Mouse (Mus musculus): ENCODE results near the gene Actg1. TPM values are rescaled to one million over a fixed set of nuclear protein-coding genes. Genes with fewer than 3 reads are reported as not detected.

Actg1 gene
- polyA plus RNA-seq, 1 experiment, result 7,516 TPM

DNA sequence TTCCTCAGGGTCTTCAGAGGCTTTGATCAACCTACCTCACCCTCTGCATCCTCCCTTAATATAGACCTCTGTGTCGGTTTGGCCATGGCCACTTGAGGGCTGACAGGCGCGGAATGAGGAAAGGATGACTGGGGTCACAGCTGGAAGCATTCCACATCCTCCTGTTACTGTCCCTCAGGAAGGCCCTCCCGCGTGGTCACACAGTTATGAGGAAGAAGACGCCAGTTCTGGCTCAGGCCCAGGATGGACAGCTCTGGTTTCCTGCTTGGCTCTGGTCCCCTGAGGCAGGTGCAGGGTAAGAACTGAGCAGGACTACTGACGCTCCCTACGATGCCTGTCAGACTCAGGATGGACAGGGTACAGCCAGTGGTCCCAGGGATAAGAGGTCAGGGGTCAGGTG is 11.7 kb upstream of the Actg1 start:
- Histone ChIP-seq H3K79me2 (ENCODE audit: control insufficient read depth, insufficient read depth) (no peaks in the 10 kb centered on the region), H3K4me3 (ENCODE audit: insufficient read depth, poor library complexity, severe bottlenecking) (no peak overlapping the region), H3ac (ENCODE audit: control insufficient read depth, insufficient read length, low read depth) (no peak overlapping the region), H3K79me3 (ENCODE audit: low read depth) (no peaks in the 10 kb centered on the region), H3K36me3 (ENCODE audit: control insufficient read depth, insufficient read depth) (no peaks in the 10 kb centered on the region), H3K27me3 (ENCODE audit: control insufficient read depth, insufficient read depth, insufficient read length) (no peaks in the 10 kb centered on the region)
- TF ChIP-seq MAX (IDR thresholded peaks at IDR 0.05) (no peak), MYOD1 (IDR thresholded peaks at IDR 0.05; ENCODE audit: control insufficient read depth, insufficient read length, low read depth) (peak; percentile 53)

DNA sequence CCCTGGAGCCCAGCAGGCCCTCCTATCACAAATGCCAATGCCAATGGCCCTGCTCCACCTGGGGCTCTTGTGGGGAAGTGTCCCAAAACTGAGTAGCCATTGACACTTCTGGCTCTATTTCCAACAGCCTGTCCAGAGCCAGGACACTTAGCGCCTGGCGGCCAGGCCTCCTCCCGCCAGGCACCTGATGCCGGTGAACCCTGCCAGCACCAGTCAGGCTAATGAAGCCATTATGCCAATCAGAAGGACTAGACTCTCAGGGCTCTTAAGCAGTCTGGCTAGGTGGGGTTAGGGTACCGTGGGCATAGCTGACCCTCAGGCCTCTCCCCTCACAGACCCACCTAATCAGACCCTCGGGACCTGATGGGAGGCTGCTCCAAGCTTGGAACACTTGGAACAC is 11.0 kb upstream of the Actg1 start:
- H3K79me2 ChIP-seq (ENCODE audit: control insufficient read depth, insufficient read depth), result no peaks in the 10 kb centered on the region
- TF ChIP-seq MYOG (IDR thresholded peaks at IDR 0.05; ENCODE audit: control insufficient read depth, extremely low read depth, insufficient read length) (no peak), CTCF (IDR thresholded peaks at IDR 0.05; ENCODE audit: control insufficient read depth, insufficient read depth, insufficient read length) (no peak), MAX (IDR thresholded peaks at IDR 0.05) (no peak), CEBPB (IDR thresholded peaks at IDR 0.05; ENCODE audit: low read depth) (no peak), USF1 (IDR thresholded peaks at IDR 0.05; ENCODE audit: low read depth) (no peak), FOSL1 (IDR thresholded peaks at IDR 0.05; ENCODE audit: insufficient read depth, low read length, poor library complexity, severe bottlenecking) (no peak), MYOD1 (IDR thresholded peaks at IDR 0.05; ENCODE audit: control insufficient read depth, insufficient read length, low read depth) (no peak)

DNA sequence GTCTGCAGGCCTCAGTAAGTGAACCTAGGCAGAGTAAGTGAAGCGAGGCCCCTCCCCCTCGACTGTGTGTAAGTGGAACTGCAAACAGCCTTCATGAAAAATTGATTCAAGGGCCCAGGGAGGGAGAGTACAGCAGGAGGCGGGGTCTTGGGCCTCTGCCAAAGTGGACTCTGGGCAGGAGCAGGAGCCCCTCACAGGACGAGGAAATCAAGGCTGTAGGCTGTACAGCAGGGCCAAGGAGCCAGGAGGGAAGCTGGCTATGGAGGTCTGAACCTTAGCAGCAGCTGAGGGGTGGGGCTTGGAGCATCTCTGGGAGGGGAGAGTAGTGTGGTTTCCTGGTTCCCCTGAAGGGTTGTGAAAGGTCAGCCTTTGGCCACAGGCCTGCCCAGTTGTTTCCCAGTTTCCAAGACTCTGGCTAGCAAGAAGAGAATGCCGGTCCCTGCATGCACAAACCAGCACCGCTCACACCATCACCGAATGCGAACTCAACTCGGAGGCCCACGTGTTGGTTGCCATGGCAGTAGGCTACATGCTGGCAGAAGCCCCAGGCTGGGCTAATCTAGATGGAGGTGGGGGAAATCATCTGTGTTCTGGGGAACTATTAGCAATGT is 9.6 kb upstream of the Actg1 start:
- Histone ChIP-seq H3K27me3 (ENCODE audit: control insufficient read depth, insufficient read depth, insufficient read length) (no peaks in the 10 kb centered on the region), H3ac (ENCODE audit: control insufficient read depth, insufficient read length, low read depth) (no peak overlapping the region), H3K79me2 (ENCODE audit: control insufficient read depth, insufficient read depth) (no peaks in the 10 kb centered on the region), H3K79me3 (ENCODE audit: low read depth) (no peaks in the 10 kb centered on the region), H3K4me3 (ENCODE audit: insufficient read depth, poor library complexity, severe bottlenecking) (no peak overlapping the region), H3K36me3 (ENCODE audit: control insufficient read depth, insufficient read depth) (no peaks in the 10 kb centered on the region)
- no peak for TF ChIP-seq CEBPB (IDR thresholded peaks at IDR 0.05; ENCODE audit: low read depth)
- TF ChIP-seq CTCF (IDR thresholded peaks at IDR 0.05; ENCODE audit: control insufficient read depth, insufficient read depth, insufficient read length), result no peak
- TF ChIP-seq USF1 (IDR thresholded peaks at IDR 0.05; ENCODE audit: low read depth), result no peak

More for the DNA sequence above, 11.0 kb upstream of the Actg1 start:
- Histone ChIP-seq H3K27me3 (ENCODE audit: control insufficient read depth, insufficient read depth, insufficient read length) (no peaks in the 10 kb centered on the region), H3K36me3 (ENCODE audit: control insufficient read depth, insufficient read depth) (no peaks in the 10 kb centered on the region), H3K79me3 (ENCODE audit: low read depth) (no peaks in the 10 kb centered on the region), H3ac (ENCODE audit: control insufficient read depth, insufficient read length, low read depth) (no peak overlapping the region), H3K4me3 (ENCODE audit: insufficient read depth, poor library complexity, severe bottlenecking) (no peak overlapping the region)

DNA sequence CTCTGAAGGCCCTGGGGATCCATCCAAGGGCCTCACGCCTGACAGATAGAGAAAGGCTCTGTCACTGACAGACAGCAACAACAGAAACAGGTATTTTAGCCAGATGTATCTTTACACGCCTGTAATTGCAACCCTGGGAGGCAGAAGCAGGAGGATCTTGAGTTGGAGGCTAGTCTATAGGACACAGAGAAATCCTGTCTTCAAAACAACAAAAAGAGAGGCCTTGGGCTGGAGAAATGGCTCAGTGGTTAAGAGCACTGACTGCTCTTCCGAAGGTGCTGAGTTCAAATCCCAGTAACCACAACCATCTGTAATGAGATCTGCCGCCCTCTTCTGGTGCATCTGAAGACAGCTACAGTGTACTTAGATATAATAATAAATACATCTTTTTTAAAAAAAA is 8.6 kb upstream of the Actg1 start:
- H3K79me3 ChIP-seq (ENCODE audit: low read depth), result peaks cover under 1% of the 10 kb centered on the region
- TF ChIP-seq USF1 (IDR thresholded peaks at IDR 0.05; ENCODE audit: low read depth), result no peak
- no peak overlapping the region for H3K4me3 ChIP-seq (ENCODE audit: insufficient read depth, poor library complexity, severe bottlenecking)
- peaks cover 3% of the 10 kb centered on the region for H3K79me2 ChIP-seq (ENCODE audit: control insufficient read depth, insufficient read depth)
- H3K36me3 ChIP-seq (ENCODE audit: control insufficient read depth, insufficient read depth), result no peaks in the 10 kb centered on the region
- H3K27me3 ChIP-seq (ENCODE audit: control insufficient read depth, insufficient read depth, insufficient read length), result no peaks in the 10 kb centered on the region
- H3ac ChIP-seq (ENCODE audit: control insufficient read depth, insufficient read length, low read depth), result no peak overlapping the region

DNA sequence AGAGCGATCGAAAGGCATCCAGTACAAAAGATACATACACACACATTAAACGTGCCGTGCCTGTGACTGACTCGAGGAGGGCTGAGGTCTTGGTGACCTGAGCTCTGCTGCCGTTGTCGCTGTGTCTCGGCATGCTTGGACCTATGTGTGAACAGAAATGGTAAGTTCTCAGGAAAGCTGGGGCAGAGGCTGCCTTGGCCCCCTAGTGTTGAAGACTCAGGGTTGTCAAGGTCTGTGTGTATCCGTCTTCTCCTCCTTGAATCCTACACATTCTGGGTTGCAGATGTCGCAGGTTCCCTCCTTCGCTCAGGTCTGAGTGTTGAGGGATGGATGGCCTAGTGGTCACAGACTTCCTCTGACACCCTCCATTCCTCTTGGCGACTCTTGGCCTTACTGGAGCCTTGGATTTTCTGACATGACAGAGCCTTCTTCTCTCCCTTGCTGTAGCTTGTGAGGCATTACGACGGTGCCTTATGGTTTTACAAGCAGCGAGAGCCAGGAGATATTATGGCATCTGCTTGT is 8.0 kb upstream of the Actg1 start:
- Histone ChIP-seq H3K36me3 (ENCODE audit: control insufficient read depth, insufficient read depth) (no peaks in the 10 kb centered on the region), H3K4me3 (ENCODE audit: insufficient read depth, poor library complexity, severe bottlenecking) (no peak overlapping the region), H3K79me2 (ENCODE audit: control insufficient read depth, insufficient read depth) (peaks cover 8% of the 10 kb centered on the region), H3K79me3 (ENCODE audit: low read depth) (peaks cover 2% of the 10 kb centered on the region), H3K27me3 (ENCODE audit: control insufficient read depth, insufficient read depth, insufficient read length) (no peaks in the 10 kb centered on the region), H3ac (ENCODE audit: control insufficient read depth, insufficient read length, low read depth) (no peak overlapping the region)
- TF ChIP-seq CTCF (IDR thresholded peaks at IDR 0.05; ENCODE audit: control insufficient read depth, insufficient read depth, insufficient read length), result no peak
- TF ChIP-seq MYOG (IDR thresholded peaks at IDR 0.05; ENCODE audit: control insufficient read depth, extremely low read depth, insufficient read length), result no peak

DNA sequence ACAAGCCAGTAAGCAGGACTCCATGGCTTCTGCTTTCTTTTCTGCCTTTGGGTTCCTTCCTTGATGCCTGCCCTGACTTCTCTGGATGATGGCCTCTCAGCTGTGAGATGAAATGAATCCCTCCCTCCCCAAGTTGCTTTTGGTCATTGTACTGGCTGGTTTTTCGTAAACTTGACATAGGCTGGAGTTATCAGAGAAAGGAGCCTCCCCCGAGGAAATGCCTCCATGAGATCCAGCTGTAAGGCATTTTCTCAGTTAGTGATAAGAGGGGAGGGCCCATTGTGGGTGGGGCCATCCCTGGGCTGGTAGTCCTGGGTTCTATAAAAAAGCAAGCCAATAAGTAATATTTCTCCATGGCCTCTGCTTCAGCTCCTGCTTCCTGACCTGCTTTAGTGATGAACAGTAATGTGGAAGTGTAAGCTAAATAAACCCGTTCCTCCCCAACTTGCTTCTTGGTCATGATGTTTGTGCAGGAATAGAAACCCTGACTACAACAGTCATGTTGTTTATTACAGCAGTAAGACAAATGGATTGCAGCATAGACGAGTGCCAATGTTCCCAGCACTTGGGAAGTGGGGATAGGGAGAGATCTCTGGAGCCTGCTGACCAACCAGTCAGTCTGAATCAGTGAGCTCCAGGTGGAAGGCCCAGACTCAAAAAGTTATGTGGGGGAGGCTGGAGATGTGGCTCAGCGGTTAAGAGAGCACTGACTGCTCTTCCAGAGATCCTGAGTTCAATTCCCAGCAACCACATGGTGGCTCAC is 7.1 kb upstream of the Actg1 start:
- Histone ChIP-seq H3K36me3 (ENCODE audit: control insufficient read depth, insufficient read depth) (no peaks in the 10 kb centered on the region), H3K4me3 (ENCODE audit: insufficient read depth, poor library complexity, severe bottlenecking) (no peak overlapping the region), H3ac (ENCODE audit: control insufficient read depth, insufficient read length, low read depth) (no peak overlapping the region), H3K79me3 (ENCODE audit: low read depth) (peaks cover 2% of the 10 kb centered on the region), H3K27me3 (ENCODE audit: control insufficient read depth, insufficient read depth, insufficient read length) (no peaks in the 10 kb centered on the region), H3K79me2 (ENCODE audit: control insufficient read depth, insufficient read depth) (peaks cover 18% of the 10 kb centered on the region)
- TF ChIP-seq CEBPB (IDR thresholded peaks at IDR 0.05; ENCODE audit: low read depth) (no peak), MYOD1 (IDR thresholded peaks at IDR 0.05; ENCODE audit: control insufficient read depth, insufficient read length, low read depth) (no peak), MYOG (IDR thresholded peaks at IDR 0.05; ENCODE audit: control insufficient read depth, extremely low read depth, insufficient read length) (no peak), CTCF (IDR thresholded peaks at IDR 0.05; ENCODE audit: control insufficient read depth, insufficient read depth, insufficient read length) (no peak), USF1 (IDR thresholded peaks at IDR 0.05; ENCODE audit: low read depth) (no peak), MAX (IDR thresholded peaks at IDR 0.05) (no peak), FOSL1 (IDR thresholded peaks at IDR 0.05; ENCODE audit: insufficient read depth, low read length, poor library complexity, severe bottlenecking) (no peak)
